Mouse (Mus musculus): ENCODE data around the gene Tlk2.

Tlk2 gene

DNA sequence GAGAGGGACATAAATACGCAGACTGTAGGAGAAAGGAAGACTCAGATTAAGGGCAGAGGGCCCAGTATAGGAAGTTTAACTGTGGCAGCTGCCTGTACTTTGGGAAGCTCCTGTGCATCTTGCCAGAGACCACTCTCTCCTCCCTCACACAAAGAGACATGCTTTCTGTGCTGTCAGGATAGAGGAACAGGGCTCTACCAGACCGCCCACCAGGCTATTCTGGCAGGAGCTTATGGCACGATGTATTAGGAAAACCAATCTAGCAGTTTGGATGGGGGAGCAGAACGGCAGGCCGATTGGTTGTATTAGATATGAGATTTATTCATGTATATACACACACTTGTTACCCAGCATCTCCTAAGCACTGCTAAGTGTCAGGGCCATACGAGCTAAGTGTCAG lies 139.2 kb downstream of the Tlk2 start:
- DNase-seq = no peak

GRCm38 (mm10) chr11:105321090-105321489 lies 142.5 kb downstream of the Tlk2 start:
- no peak for DNase-seq

DNA sequence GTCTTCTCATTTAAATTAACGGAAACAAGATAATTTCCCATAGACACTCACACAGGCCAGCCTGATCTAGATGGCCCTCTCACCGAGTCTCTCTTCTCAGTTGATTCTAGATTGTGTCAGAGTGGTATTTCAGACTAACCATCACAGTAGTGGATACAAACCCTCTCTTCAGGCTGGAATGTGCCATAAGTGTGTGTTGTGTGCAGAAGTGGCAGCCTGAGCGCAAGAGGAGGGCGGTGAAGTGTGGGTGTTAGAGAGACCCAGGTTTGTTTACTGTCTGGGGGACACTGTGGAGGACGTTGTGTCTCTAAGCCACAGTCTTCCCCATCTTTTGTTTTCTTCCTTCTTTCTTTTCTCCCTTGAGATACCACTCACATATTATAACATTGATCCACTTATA lies 144.9 kb downstream of the Tlk2 start:
- no peak for DNase-seq

- no peak for DNase-seq
These were observed 148.5 kb downstream of the Tlk2 start for GRCm38 (mm10) chr11:105327101-105327500.

GRCm38 (mm10) chr11:105329962-105330361 lies 151.4 kb downstream of the Tlk2 start:
- DNase-seq = no peak

- DNase-seq = no peak
These were observed 152.5 kb downstream of the Tlk2 start for GRCm38 (mm10) chr11:105331129-105331528.

DNA sequence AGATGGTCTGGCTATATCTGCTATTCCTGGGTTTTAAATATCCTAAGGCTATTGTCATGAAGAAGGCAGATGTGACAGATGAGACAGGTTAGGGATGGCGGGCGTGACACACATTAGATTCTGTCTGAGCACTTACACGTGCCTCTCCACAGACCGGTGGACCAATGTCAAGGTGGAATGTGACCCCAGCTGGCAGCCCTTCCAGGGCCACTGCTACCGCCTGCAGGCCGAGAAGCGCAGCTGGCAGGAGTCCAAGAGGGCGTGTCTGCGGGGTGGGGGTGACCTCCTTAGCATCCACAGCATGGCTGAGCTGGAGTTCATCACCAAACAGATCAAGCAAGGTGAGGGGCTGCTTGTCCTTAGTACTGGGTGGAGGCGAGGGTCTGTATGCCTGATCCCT lies 153.1 kb downstream of the Tlk2 start:
- DNase-seq = peak; percentile 71

DNA sequence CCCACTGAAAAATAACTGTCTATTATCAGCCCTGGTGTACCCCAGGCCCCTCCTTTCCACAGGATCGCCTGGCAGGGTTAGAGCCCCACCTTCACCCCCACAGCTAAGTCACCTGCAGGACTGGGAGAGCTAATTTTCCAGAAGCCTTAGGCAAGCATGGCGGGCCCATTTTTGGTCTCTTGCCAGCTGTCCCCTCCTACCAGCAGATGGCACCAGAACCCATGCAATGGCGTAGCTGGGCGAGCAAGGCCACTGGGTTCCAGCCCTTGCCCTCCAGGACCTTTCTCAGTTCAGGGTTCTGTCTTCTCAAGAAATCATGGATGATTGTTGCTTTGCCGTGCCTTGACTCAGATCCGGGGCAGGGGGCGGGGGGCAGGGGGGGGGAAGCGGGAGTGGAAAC lies 153.9 kb downstream of the Tlk2 start:
- peak; percentile 70 for DNase-seq
